Mouse (Mus musculus) mesoderm, embryonic 11.5 days (tissue): ENCODE measurements at regions not wholly inside any gene's neighbourhood (a gene's known extent, or its start where the extent isn't known, plus 50 kb on each side); places are given as distances from the start of the nearest gene placed in this dataset.

Source experiments
- DNase-seq: peaks from one replicate; pipeline ENCODE4 v3.0.0-alpha.2; 2012; ENCODE audit warnings: low read depth, low spot score

DNA sequence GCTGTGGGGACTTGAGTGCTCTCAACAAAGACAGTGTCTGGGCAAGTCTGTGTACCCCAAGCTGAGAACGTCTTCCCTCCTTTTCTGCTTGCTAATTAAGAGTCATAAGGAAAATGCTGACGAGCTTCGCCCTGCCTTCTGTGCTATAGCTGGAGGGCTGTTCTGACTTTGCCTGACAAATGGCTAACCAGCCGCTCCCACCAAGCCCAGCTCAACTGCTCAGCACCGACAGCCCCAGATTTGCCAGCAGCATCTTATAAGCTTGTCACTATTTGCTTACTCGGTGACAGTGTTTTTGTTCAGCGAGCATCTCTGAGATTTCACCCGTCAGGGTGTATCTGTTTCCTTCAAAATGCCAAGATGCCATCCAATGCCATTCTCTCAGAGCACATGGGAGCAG lies 150.6 kb upstream of the Pgrmc2 start:
- DNase-seq = no peak

- DNase-seq = no peak
These were observed 148.1 kb upstream of the Pgrmc2 start for GRCm38 (mm10) chr3:41230961-41231377.

DNA sequence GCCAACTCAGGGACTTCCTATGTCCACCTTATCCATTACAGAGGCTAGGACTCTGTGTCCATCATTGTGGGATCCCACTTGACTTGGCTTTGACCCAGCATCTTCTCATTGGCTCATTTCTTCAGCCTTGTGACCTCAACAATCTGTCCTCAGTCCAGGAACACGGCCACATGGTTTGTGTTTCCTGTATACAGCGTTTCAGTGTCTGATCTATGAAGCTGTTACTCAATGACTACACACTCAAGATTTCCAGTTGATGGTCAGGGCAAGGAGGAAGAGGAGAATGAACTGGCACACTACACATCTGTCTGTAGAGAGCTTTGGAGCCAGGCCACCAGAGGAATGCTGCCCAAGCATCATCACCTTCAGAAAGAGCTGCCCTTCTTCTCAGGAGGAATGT lies 146.6 kb upstream of the Pgrmc2 start:
- no peak for DNase-seq

DNA sequence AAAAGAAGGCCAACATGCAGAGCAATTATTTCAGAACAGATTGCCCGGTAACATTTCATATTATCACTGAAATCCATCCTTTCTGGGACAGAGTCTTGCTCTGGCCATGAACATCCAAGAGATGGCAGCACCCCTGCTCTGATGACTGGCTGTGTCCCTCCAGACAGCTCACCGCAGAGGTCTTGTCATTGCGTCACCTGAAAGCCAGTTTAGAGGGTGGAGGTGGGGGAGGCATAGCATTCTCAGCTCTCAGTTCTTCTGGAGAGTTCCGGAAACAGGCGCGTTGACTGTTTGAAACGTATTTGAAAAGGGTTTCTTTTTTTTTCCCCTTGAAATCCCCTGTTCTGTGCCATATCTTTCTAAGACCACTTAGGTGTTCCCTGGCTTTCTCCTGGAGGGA lies 145.7 kb upstream of the Pgrmc2 start:
- DNase-seq = peak; percentile 43

- no peak for DNase-seq
These were observed 137.9 kb upstream of the Pgrmc2 start for GRCm38 (mm10) chr3:41220746-41221145.

DNA sequence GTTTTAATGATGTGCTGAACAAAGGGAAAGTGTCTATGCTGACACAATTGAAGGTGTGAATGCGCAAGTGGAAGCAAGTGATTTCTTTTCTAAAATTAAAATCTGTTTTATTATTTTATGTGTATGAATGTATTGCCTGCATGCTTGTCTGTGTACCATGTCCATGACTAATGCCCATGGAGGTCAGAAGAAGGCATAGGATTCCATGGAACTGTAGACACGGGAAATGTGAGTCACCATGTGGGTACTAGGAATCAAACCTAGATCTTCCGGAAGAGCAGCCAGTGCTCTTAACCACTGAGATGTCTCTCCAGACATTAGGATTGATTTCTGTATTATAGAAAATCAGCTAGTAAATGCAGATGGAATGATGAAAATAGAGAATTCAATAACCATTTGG lies 134.9 kb upstream of the Pgrmc2 start:
- DNase-seq = no peak

- DNase-seq = no peak
These were observed 130.7 kb upstream of the Pgrmc2 start for GRCm38 (mm10) chr3:41213533-41213932.

GRCm38 (mm10) chr3:41210333-41210732 lies 127.5 kb upstream of the Pgrmc2 start:
- no peak for DNase-seq

GRCm38 (mm10) chr3:41202895-41203294 lies 120.0 kb upstream of the Pgrmc2 start:
- DNase-seq = peak; percentile 43

DNA sequence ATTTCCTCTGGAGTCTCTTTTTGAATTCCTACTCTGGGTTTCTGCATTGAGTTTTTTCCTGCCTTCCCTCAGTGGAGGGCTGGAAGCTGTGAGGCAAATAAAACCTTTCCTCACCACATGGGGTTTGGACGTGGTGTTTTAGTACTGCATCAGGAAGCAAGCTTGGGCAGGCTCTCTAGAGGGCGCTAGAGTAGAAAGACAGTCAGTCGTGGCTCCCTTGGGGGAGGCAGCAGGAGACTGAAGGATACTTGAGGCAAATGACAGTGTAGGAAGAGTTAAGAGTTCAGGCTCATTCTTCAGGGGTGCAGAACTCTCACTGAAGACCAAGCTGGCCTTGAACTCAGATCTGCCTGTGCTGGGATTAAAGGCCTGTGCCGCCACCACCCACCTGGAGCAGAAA lies 118.9 kb upstream of the Pgrmc2 start:
- DNase-seq = peak; percentile 41

GRCm38 (mm10) chr3:41200026-41200425 lies 117.2 kb upstream of the Pgrmc2 start:
- DNase-seq = no peak

DNA sequence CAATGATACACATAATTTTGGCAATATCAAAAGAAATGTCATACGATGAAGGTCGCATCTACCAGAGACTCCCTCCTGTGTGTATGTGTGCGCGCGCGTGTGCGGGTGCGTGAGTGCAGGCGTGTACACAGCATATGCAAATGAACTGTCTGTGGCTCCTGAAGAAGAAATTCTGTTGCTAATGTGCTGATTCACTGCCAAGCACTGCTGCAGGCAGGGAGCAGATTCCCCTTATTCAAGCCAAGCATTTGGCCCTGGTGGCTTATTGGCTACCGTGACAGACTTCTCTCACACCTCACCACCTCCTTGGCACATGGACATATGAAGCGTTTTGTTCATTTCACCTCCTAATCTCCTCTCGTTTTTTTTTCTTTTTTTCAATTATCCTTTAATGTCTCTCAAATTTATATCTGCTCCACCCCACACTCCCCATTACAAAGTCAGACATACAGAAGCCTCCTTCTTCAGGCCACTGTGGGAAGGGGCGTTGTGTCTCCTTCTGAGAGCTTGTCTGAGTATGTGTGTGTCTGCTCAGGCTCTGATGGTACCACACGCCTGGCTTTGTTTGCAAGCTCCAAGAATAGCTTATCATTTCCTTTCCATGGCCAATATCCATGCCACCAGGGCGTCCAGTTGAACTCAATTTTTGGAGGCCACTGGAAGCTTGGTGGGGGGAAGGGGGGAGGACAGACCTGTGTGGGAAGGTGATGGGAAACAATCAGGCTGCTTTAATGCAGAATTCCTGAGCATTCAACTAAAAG lies 115.5 kb upstream of the Pgrmc2 start:
- DNase-seq = no peak

DNA sequence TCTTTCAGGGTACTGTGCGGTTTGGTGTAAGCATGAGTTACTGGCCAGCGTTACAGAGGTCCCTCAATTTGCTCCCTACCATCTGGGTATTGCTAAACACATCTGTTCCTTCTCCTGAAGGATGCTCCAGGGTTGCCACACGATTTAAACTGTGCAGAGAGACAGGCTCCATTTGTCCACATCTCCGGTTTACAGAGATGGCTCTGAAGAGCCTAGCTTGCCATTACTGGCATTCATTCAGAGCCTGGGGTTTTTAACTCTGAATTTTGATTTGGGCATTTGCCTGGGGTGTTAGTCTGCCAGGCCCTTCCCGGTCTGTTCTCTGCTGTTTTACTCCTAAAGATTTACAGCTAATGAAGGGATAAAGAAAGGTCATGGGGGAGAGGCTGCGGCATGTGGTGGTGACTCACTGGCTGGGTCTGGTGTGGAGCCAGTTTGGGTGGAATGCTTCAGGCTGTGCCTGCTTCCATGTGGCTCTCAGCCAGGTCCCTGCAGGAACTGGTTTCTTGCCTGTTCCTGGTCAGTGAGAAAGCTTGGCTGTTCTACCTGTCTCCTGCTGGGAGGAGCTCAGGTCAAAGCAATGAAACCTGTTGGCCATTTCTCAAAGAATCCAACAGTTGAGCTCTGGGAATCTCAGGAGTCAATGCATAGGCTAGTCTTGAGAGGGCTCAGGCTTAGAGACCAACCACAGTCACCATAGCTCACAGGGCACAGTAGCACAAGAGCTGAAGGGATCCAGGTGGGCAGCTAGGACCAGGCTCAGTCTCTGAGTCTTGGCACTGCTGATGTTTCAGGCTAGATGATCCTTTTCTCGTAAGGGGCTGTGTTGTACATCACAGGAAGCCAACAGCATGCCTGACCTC lies 112.5 kb upstream of the Pgrmc2 start:
- DNase-seq = peak; percentile 26

- no peak for DNase-seq
These were observed 111.7 kb upstream of the Pgrmc2 start for GRCm38 (mm10) chr3:41194311-41195112.

- no peak for DNase-seq
These were observed 102.7 kb upstream of the Pgrmc2 start for GRCm38 (mm10) chr3:41185305-41186097.

DNA sequence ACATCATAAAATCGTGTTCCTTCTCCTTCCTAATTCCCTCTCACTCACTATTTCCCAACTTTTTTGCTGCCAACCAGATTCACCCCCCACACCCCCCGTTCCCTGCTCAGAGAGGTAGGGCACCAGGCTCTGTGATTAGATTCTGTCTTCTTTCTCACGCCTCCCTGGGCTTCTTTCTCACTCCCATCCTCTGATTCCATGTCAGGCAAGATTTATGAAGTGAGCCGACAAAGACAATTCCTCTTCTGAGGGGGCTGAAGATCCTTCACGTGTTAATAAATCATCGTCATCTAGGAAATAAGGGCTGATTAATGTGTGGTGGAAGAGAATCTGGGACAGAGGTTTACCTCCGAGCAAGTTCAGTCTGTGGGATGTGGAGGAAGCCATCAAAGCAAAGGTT lies 101.5 kb upstream of the Pgrmc2 start:
- DNase-seq = peak; percentile 35

DNA sequence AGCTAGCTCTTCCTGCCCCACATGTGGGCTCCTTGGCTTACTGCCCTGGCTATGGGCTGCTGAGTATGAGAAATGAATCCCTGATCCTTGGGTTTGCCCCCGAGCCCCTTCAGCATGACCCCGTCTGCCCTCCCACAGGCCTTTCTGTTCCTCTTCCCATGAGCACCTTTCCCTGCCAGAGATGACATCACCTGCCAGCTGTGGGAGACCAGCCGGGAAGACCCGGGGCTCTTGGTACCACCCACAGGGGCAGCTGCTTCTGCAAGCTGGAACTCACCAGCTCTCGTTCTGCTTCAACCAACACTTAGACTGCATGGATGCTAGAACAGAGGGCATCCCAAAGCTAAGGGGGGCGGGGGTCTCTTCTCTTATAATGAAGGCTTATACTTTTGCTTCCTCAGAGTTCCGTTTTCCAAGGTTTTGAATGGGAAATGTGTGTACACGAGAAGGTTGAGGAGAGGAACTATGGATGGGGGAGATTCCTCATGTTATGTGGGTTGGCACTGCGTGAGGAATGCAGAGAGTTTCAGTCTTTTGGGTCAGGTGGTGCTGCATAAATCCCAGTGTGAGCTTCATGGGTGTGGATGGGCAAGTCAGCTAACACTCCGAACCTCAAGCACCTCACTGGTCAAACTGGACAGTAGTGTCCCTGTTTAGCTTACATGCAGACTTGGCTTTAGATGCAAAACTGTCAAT lies 100.2 kb upstream of the Pgrmc2 start:
- DNase-seq = no peak

- peak; percentile 91 for DNase-seq
These were observed 99.4 kb upstream of the Pgrmc2 start for GRCm38 (mm10) chr3:41182036-41182899.

DNA sequence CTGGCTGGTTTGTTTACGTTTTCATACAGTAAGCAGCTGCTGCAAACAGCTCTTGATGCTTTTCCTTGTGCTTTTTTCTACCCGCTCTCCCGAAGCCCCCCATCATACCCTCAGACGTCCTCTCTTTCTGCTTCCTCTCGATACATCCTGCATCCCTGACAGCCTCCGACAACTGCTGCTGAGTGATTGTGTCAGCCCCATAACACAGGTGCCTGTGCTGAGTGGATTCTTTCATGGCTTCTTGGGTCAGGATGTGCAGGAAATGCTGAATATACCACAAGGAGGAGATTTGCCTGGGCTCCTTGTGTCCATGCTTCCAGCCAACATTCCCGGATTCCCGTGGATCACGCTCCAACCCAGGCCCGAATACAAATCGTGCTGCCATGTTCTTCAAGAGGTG lies 98.6 kb upstream of the Pgrmc2 start:
- no peak for DNase-seq

- no peak for DNase-seq
These were observed 98.1 kb upstream of the Pgrmc2 start for GRCm38 (mm10) chr3:41180911-41181310.
